Mouse (Mus musculus) gastrocnemius, adult 2 months (tissue): ENCODE measurements around the gene Btg4. TPM values are rescaled to one million over a fixed set of nuclear protein-coding genes. Genes with fewer than 3 reads are reported as not detected.
A peak's percentile ranks its signal among the peaks of the same experiment; 100 is the strongest.

Experiments used
- DNase-seq: peaks from one replicate; pipeline ENCODE4 v3.0.0; 2022
- H3K27ac ChIP-seq: fragments of 200-600 bp; 2 replicates; pipeline ENCODE4 v1.8.1; 2022; ENCODE audit warnings: mild to moderate bottlenecking
- H3K4me3 ChIP-seq: fragments of 200-600 bp; 2 replicates; pipeline ENCODE4 v1.8.1; 2022; ENCODE audit warnings: mild to moderate bottlenecking, moderate library complexity
- CTCF ChIP-seq: fragments of 200-600 bp; IDR thresholded peaks from 2 replicates; pipeline ENCODE4 v1.8.1; 2022; ENCODE audit warnings: antibody characterized with exemption, mild to moderate bottlenecking, moderate library complexity
- intact Hi-C: fragments of 180-260 bp; cut with DNase I; formaldehyde crosslinking; loops from one replicate; pipeline ENCODE4 v1.15.1; 2025
- total RNA-seq, 2 experiments: library from RNA; stranded (reverse); gene quantifications; 2 replicates each; pipeline ENCODE4 v1.2.3; 2021

The Btg4 gene
- total RNA-seq, 2 experiments from 2014 or later, result not detected

DNA sequence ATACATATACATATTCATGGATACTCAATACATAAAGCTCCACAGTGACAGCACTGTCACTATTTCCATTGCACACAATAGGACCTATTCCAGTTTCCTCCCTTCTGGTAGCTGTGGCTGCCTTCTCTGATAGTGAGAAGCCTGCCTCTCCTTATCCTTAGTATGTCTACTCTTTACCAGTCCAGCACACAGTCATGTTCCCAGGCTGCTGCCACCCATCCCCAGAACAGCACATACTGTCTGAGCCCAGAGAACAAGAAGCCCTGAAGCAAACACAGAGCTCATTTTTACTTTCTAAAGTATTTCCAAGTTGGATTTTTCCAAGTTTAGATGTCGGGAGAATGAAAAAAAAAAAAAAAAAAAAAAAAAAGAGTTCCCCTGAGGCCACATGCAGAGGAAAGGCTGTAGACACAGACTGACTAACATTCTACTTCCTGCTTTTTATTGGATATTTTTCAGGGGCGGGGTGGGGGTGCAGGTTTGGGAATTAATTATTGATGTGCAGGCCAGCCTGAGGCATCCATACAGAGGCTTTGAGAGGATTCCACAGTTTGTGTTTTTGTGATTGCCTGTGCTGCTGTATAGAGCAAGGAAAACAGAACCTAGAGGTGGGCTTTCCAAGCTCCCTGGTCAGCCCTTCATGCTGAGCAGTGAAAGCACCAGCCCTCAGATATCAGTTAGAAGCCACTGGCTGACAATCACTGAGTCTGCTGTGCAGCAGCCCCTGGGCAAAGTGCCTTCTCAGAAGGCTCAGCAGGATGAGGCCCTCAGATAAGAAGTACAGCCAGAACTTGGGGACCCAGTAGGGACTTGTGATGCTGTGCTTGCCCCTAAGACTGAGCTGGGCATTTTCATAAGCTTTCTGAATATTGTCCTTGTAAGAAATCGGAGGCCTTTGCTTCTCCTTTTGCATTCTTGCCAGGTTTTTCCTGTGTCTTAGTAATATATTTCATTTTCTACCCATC is 4.1 kb upstream of the Btg4 start:
- intact Hi-C loops, result no loop called here
- TF ChIP-seq CTCF, result no peak
- H3K4me3 ChIP-seq, result no peak overlapping the region
- DNase-seq, result no peak
- peak overlapping the region; percentile 69 for H3K27ac ChIP-seq

DNA sequence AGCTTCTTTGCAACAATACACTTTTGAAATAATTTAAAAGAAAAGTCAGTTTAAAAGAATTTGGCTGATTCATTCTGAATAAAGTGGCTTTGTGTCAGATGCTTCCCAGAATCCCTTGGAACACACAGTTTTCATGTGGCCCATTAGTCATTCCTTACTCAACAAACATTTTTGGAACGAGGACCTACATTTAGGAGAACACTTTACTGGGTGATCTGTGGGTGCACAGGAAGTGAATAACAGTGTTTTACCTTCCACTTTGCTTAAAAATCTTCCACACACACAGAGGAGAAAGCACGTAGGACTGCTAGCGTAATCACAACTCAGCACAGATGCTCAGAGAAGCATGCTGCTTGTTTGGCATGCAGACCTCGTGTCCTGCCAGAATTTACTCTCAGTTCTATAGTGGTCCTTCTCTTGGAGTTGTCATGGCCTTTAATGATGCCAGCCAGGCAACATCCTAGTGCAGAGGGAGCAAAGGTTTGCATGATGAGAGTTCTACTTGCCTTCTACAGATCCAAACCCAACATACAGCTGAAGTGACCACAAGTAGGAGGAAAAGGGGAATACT is 1.7 kb upstream of the Btg4 start:
- intact Hi-C loops, result no loop called here
- Histone ChIP-seq H3K4me3 (no peak overlapping the region), H3K27ac (no peak overlapping the region; the same call in 1 of the 2 replicates)
- TF ChIP-seq CTCF, result no peak
- DNase-seq, result no peak

DNA sequence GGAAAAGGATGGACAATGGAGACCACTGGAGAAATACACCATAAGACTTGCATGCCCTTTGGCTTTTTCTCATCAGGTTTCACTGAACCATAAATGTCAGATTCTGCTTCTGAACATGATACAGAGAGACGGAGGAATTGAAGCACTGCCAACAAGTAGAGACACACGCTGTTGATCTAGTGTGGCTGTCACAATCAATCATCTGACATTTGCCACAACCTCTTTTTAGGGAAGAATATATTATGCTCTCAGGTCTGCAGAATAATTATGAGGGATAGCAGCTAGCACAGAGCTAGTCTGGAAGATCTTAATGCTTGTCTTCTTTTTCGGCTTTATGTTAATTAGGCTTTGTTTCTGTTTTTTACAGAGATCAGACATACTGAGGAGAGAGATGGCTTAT is 7.5 kb downstream of the Btg4 start:
- Histone ChIP-seq H3K27ac (no peak overlapping the region), H3K4me3 (no peak overlapping the region)
- TF ChIP-seq CTCF, result no peak
- no peak for DNase-seq
- intact Hi-C loops, result no loop called here

DNA sequence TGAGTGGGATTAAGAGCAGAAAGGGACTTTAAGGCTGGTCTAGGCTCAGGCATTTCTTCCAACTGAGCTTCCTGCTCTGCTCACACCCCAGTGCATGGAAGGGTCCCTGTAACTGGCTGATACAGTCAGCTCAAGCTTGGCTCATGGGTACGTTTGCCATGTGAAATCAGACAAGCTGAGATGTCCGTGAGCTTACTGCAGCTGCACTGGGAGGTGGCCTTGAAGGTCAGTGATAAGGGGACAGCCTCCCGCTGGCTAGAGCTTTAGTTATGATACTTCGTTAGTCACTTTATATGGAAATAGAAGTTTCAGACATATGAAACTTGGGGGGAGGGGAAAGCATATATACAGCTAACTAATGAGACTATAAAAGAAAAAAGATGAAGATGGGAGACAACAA is 10.1 kb downstream of the Btg4 start:
- TF ChIP-seq CTCF, result no peak
- intact Hi-C loops, result no loop called here
- H3K27ac ChIP-seq, result no peak overlapping the region
- no peak for DNase-seq
- H3K4me3 ChIP-seq, result no peak overlapping the region

DNA sequence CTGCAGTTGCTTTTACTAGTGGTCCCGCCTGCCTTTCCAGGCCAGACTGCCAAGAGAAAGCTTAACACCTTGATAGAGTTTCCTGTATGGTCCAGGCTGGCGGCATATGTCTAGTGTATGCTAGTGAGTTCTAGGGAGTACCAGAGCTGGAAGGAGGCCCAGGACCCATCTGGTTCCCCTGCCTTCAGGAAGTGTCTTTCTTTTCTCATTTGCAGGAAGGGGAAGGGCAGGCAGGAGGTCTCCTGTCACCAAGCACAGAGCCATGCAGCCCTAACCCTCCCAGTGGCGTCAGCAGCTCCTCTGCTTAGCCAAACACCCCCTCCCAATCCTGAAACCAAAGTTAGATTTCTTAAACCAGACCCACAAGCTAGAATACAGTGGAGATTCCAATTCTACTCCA is 15.1 kb downstream of the Btg4 start:
- no peak for DNase-seq
- Histone ChIP-seq H3K4me3 (peak overlapping the region; percentile 75), H3K27ac (peak overlapping the region; percentile 16; the same call in 1 of the 2 replicates)
- TF ChIP-seq CTCF, result no peak
- intact Hi-C loops, result no loop called here

DNA sequence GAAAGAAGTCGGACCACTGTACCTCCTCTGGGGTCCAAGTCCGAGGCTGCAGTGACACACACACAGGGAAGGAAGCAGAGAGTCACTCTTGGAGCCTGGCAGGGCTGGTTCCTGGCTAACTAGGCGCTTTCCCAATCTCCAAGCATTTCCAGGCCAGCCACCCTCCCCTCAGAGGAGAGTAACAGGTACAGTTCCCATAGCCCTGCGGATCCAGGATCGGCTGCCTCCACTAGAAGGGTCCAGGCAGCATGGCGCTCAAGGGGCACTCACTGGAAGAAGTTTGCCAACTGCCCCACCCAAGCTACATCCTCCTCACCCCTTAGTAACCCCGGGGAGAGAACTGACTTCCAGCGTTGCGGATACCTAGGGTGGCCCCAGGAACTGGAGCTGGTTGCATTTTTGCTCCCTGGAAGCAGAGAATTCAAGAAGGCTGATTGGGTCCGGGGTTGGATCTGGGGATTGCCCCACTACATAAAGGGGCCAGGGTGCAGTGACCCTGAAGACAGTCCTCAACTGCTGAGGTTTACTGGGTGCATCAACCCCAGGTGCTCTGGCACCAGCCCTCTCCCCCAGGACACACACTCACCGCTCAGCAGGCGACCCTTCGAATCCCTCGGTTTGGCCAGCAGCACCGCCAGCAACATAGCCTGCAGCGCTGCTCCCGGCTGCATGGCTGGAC is 15.7 kb downstream of the Btg4 start:
- Histone ChIP-seq H3K27ac (peak overlapping the region; percentile 66), H3K4me3 (peak overlapping the region; percentile 75)
- no peak for TF ChIP-seq CTCF
- peak; percentile 22 for DNase-seq
- intact Hi-C loops, result no loop called here

DNA sequence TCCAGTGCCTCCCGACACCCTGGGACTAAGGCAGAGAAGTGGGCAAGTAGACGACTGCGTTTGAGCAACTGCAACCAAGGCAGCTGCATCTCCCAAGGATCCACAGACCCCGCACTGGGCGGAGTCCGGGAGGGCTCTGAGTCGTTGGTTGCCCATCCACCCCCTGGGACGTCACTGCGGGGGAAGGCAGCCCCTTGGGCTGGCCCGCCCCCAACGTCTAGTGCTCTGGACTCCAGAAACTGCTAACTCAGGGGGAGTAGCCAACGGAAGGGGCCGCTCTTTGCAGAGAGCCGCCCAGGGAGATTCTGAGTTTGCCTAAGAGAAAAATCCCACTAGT is 16.2 kb downstream of the Btg4 start, which contains the start of gene Layn:
Gene Layn (minus strand): TSS at position 116 of the 337 bp plus-strand sequence.
- peak; percentile 7; the same call in 1 of the 2 replicates for TF ChIP-seq CTCF
- Histone ChIP-seq H3K27ac (peak within 1 kb of the TSS; percentile 66), H3K4me3 (peak within 1 kb of the TSS; percentile 75)
- peak; percentile 88 for DNase-seq
- intact Hi-C loops, result no loop called here

DNA sequence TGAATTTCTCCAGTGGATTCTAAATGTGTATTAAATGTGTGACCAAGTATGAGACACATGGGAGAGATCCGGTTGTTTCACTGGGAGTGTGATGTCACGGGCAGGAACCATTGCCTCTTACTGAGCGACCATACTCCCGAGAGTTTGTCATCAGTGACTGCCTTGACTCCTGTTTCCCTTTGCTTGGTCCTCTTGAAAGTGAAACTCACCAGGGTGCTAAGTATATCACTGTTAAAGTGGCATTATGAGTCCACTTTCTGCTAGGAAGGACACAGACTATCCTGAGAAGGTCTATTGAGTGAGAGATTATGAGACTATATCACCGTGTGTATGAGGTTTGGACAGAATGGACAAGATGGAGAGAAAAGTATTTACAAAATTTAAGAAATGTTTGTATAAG is 20.9 kb downstream of the Btg4 start:
- TF ChIP-seq CTCF, result no peak
- Histone ChIP-seq H3K4me3 (no peak overlapping the region), H3K27ac (no peak overlapping the region)
- intact Hi-C loops, result no loop called here
- no peak for DNase-seq

DNA sequence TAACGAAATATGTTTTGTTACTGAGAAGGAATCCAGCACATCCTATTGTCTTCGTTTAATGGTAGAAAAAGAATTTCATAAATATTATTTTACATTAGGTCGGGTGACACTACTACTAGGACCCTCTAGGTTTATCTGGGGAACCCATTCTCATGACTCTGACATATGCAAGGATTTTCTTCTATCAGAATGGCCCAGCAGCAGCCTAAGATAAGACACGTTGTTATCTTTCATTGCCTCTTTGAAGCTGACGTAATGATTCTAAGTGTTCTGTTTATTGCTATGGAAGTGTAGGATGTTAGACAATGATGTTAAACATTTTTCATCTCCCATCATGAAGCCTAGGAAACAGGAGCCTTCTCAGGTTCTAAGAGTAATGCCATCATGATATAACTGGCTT is 33.0 kb downstream of the Btg4 start:
- Histone ChIP-seq H3K4me3 (no peak overlapping the region), H3K27ac (no peak overlapping the region)
- no peak for TF ChIP-seq CTCF
- intact Hi-C loops, result no loop called here
- no peak for DNase-seq

DNA sequence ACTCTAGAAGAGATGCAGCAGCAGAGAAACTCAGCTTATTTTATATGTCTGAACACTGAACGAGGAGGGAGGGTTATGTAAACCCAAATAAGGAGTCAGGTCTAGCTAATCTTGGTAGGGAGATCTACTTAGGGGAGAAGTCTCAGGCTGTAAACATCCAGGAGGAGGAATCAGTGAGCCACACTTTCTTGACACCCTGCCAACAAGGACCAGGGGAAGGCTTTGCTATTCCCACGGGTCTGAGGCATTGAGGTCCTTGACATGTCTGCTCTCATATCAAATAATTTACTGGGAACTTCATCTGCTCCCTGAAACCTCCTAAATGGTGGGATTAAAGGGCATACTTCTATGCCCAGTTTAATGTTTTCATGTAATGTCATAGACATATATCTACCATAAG is 35.6 kb downstream of the Btg4 start:
- Histone ChIP-seq H3K27ac (no peak overlapping the region), H3K4me3 (no peak overlapping the region)
- DNase-seq, result no peak
- intact Hi-C loops, result no loop called here
- no peak for TF ChIP-seq CTCF

DNA sequence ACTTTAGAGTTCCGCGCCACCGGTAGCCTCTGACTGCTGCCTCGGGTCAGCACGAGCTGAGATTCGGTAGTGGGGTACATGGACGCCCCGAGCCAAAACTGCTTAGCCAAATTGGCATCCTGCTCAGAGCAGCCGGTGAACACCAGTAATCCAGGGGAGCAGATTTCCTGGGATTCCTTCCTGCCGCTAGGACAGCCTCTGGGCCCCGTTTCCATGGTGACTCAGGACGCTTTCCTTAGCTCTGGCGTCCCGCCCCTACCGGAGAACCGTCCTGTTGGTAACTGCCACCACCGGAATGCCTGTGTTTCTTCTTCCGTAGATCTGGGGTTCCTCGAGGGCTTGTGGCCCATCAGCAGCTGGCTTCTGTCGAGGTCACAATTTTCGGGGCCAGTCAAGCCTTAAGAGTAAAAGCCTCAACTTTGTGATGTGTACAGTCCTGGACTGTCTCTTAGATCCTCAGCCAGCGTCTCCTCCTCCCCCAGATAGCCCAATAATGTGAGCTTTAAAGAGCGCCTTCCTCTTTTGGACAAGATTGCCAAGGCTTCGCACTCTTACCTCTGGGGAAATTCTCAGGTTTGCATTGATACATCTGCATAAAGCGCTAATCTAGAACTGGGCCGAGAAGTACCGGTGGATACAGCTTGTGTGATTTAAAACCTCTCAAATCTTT is 41.2 kb downstream of the Btg4 start, which contains the start of gene 4833427G06Rik:
Gene 4833427G06Rik (minus strand): TSS at position 323 of the 670 bp plus-strand sequence.
- no peak within 1 kb of the TSS for H3K27ac ChIP-seq
- intact Hi-C loops, result no loop called here
- H3K4me3 ChIP-seq, result peak within 1 kb of the TSS; percentile 44
- peak; percentile 24 for DNase-seq
- no peak for TF ChIP-seq CTCF
